Mouse (Mus musculus) liver, embryonic 14.5 days (tissue): ENCODE results near the gene Atp2b4. TPM values are rescaled to one million over a fixed set of nuclear protein-coding genes. Genes with fewer than 3 reads are reported as not detected.

ENCODE experiments used
- ATAC-seq: fragments of 200-750 bp; cut with Nextera tagmentation; 2 replicates; pipeline ENCODE4 v1.8.0; 2017; ENCODE audit warnings: moderate number of reproducible peaks, mild to moderate bottlenecking, moderate library complexity; ENCODE audit not compliant: insufficient read depth
- DNase-seq, 3 experiments: peaks; one replicate each; pipeline ENCODE4 v3.0.0-alpha.2; 2012 to 2013; ENCODE audit warnings: low read depth in 3 of 3, low spot score in 3 of 3
- H3K27ac ChIP-seq: fragments of 300-500 bp; sonication (generic); 2 replicates; pipeline ENCODE4 v1.5.1; 2014; ENCODE audit warnings: moderate library complexity, mild to moderate bottlenecking, control low read depth, inconsistent platforms
- H3K27me3 ChIP-seq: fragments of 300-500 bp; sonication (generic); 2 replicates; pipeline ENCODE4 v1.6.1; 2014; ENCODE audit warnings: mild to moderate bottlenecking, low read length, moderate library complexity; ENCODE audit not compliant: control insufficient read depth, insufficient read depth
- H3K36me3 ChIP-seq: fragments of 300-500 bp; sonication (generic); replicated peaks from 2 replicates; pipeline ENCODE4 v1.6.1; 2014; ENCODE audit warnings: low read depth; ENCODE audit not compliant: control insufficient read depth, insufficient read depth
- H3K4me1 ChIP-seq, 2 experiments: fragments of 200-500 bp in 1 of 2; fragments of 300-500 bp in 1 of 2; sonication (generic) in 1 of 2; replicated peaks; 2 replicates each; pipeline ENCODE4 v1.6.1; 2012 to 2014; ENCODE audit warnings: antibody characterized with exemption in 1 of 2, inconsistent platforms in 1 of 2, low read length in 1 of 2; ENCODE audit not compliant: control insufficient read depth in 2 of 2, insufficient read depth in 2 of 2
- H3K4me2 ChIP-seq: fragments of 300-500 bp; sonication (generic); 2 replicates; pipeline ENCODE4 v1.6.1; 2014; ENCODE audit warnings: low read depth, mild to moderate bottlenecking, control low read depth, moderate library complexity
- H3K4me3 ChIP-seq, 2 experiments: fragments of 200-500 bp in 1 of 2; fragments of 300-500 bp in 1 of 2; sonication (generic) in 1 of 2; 2 replicates each; pipeline ENCODE4 v1.5.1; 2012 to 2014; ENCODE audit warnings: low read depth in 2 of 2, low read length in 2 of 2, mild to moderate bottlenecking in 2 of 2, control low read depth in 1 of 2, inconsistent platforms in 1 of 2, moderate library complexity in 1 of 2; ENCODE audit not compliant: insufficient read depth in 1 of 2
- H3K9ac ChIP-seq: fragments of 300-500 bp; sonication (generic); replicated peaks from 2 replicates; pipeline ENCODE4 v1.6.1; 2014; ENCODE audit warnings: mild to moderate bottlenecking, control low read depth, moderate library complexity
- H3K9me3 ChIP-seq: fragments of 300-500 bp; sonication (generic); 2 replicates; pipeline ENCODE4 v1.6.1; 2016; ENCODE audit warnings: low read length, mixed read lengths; ENCODE audit not compliant: control insufficient read depth
- CTCF ChIP-seq: IDR thresholded peaks from 2 replicates; pipeline ENCODE4 v1.5.1; 2016; ENCODE audit warnings: antibody characterized with exemption, low read depth, control low read depth
- EP300 ChIP-seq: IDR thresholded peaks from 2 replicates; pipeline ENCODE4 v1.6.1; 2016; ENCODE audit warnings: antibody characterized with exemption, low read depth
- WGBS: fragments of 180-500 bp; shearing (Covaris S2); extraction: QIAGEN DNeasy Blood & Tissue Kit; methylation state at CpG from one replicate; pipeline ENCODE4 v1.1.7; 2014; ENCODE audit not compliant: insufficient replicate concordance; 5-methylcytosine and 5-hydroxymethylcytosine counted together
- polyA plus RNA-seq, 2 experiments: library from polyadenylated mRNA; depleted of rRNA in 1 of 2; stranded (reverse) in 1 of 2; unstranded in 1 of 2; fragments of >200 nt; fragmentation: Nextera tagmentation in 1 of 2; extraction: Ambion mirVana in 1 of 2; gene quantifications; 2 replicates each; pipeline versions ENCODE4 v1.2.1 to v1.2.3; 2012 to 2014

Gene Atp2b4
- polyA plus RNA-seq, 2 experiments = 16.5 to 33.1 TPM

GRCm38 (mm10) chr1:133744609-133745008 lies 56.2 kb downstream of the Atp2b4 start:
- no peak overlapping the region for H3K4me3 ChIP-seq
- peaks cover 24 to 25% of the 10 kb centered on the region in 2 experiments for H3K4me1 ChIP-seq
- 0 out of 2 replicates have a peak overlapping the region, but pooled peaks have one; percentile 25 for H3K4me2 ChIP-seq
- H3K27ac ChIP-seq = no peak overlapping the region
- WGBS = 94% methylated on average over 4 of the region's 4 CpGs
- DNase-seq = no peak
- H3K27me3 ChIP-seq = no peaks in the 10 kb centered on the region
- no peak for ATAC-seq
- TF ChIP-seq EP300 (no peak), CTCF (no peak)
- H3K36me3 ChIP-seq = peaks cover 77% of the 10 kb centered on the region
- H3K9ac ChIP-seq = no peak overlapping the region; the same call in 1 of the 2 replicates
- H3K9me3 ChIP-seq = no peaks in the 10 kb centered on the region

GRCm38 (mm10) chr1:133742517-133742916 lies 58.3 kb downstream of the Atp2b4 start:
- ATAC-seq = no peak
- Histone ChIP-seq H3K4me1 (peaks cover 21 to 25% of the 10 kb centered on the region in 2 experiments), H3K4me3 (no peak overlapping the region), H3K9ac (no peak overlapping the region), H3K27me3 (no peaks in the 10 kb centered on the region), H3K36me3 (peaks cover 79% of the 10 kb centered on the region), H3K27ac (no peak overlapping the region), H3K4me2 (no peak overlapping the region), H3K9me3 (no peaks in the 10 kb centered on the region)
- WGBS = 82% methylated on average over 8 of the region's 8 CpGs
- DNase-seq = no peak
- TF ChIP-seq EP300 (no peak), CTCF (no peak)

- DNase-seq = no peak
- Histone ChIP-seq H3K4me3 (no peak overlapping the region), H3K9ac (no peak overlapping the region), H3K4me1 (peaks cover 21% of the 10 kb centered on the region in 2 experiments), H3K4me2 (no peak overlapping the region), H3K27me3 (no peaks in the 10 kb centered on the region), H3K9me3 (no peaks in the 10 kb centered on the region), H3K36me3 (peaks cover 79% of the 10 kb centered on the region), H3K27ac (no peak overlapping the region)
- no peak for ATAC-seq
- WGBS = 77% methylated on average over 11 of the region's 11 CpGs
- TF ChIP-seq EP300 (no peak), CTCF (no peak)
Measured at GRCm38 (mm10) chr1:133741881-133742434, 58.9 kb downstream of the Atp2b4 start.

GRCm38 (mm10) chr1:133741171-133741570 lies 59.7 kb downstream of the Atp2b4 start:
- H3K27me3 ChIP-seq = no peaks in the 10 kb centered on the region
- no peak overlapping the region for H3K9ac ChIP-seq
- ATAC-seq (no peak), DNase-seq (no peak)
- no peak overlapping the region for H3K4me3 ChIP-seq
- H3K27ac ChIP-seq = no peak overlapping the region
- no peak for TF ChIP-seq EP300
- no peak for TF ChIP-seq CTCF
- H3K4me2 ChIP-seq = no peak overlapping the region
- 89% methylated on average over 6 of the region's 6 CpGs for WGBS
- peaks cover 16 to 22% of the 10 kb centered on the region in 2 experiments for H3K4me1 ChIP-seq
- peaks cover 80% of the 10 kb centered on the region for H3K36me3 ChIP-seq
- no peaks in the 10 kb centered on the region for H3K9me3 ChIP-seq

GRCm38 (mm10) chr1:133736664-133737063 lies 64.2 kb downstream of the Atp2b4 start:
- H3K4me3 ChIP-seq = no peak overlapping the region
- peaks cover 0 to 3% of the 10 kb centered on the region in 2 experiments; a peak in 2 of 4 replicates for H3K4me1 ChIP-seq
- no peaks in the 10 kb centered on the region for H3K27me3 ChIP-seq
- no peak for TF ChIP-seq CTCF
- no peak for TF ChIP-seq EP300
- no peak overlapping the region for H3K27ac ChIP-seq
- 63% methylated on average over 7 of the region's 7 CpGs for WGBS
- no peak overlapping the region for H3K4me2 ChIP-seq
- DNase-seq = no peak
- H3K9me3 ChIP-seq = no peaks in the 10 kb centered on the region
- H3K9ac ChIP-seq = no peak overlapping the region
- peaks cover 87% of the 10 kb centered on the region for H3K36me3 ChIP-seq
- no peak for ATAC-seq
